Mouse (Mus musculus) natural killer cell, adult 2 months (primary cell): ENCODE data around the gene Rpp14.
"Not testable (repeated sequence)": the region's sequence is repeated elsewhere in the genome, so short reads cannot be mapped to it uniquely, and the experiment has no call there.

Experiments
- DNase-seq, 2 experiments: peaks; one replicate each; pipeline ENCODE4 v3.0.0; 2022; ENCODE audit warnings: low spot score in 2 of 2

The Rpp14 gene

GRCm38 (mm10) chr14:8114756-8115155, 34.6 kb downstream of the Rpp14 start:
- DNase-seq, result peak in 1 of 2 experiments; percentile 28

GRCm38 (mm10) chr14:8115772-8116171, 35.6 kb downstream of the Rpp14 start:
- peak in 1 of 2 experiments; percentile 38 for DNase-seq

- no peak for DNase-seq
Observed at GRCm38 (mm10) chr14:8117371-8117770, 37.2 kb downstream of the Rpp14 start.

- DNase-seq, result no peak
Observed at GRCm38 (mm10) chr14:8119454-8119853, 39.3 kb downstream of the Rpp14 start.

- no peak for DNase-seq
Observed at GRCm38 (mm10) chr14:8119904-8120303, 39.7 kb downstream of the Rpp14 start.

GRCm38 (mm10) chr14:8123141-8123540, 43.0 kb downstream of the Rpp14 start:
- DNase-seq, result no peak

GRCm38 (mm10) chr14:8123611-8124010, 43.4 kb downstream of the Rpp14 start:
- DNase-seq, result not testable (repeated sequence)

- no peak for DNase-seq
Observed at GRCm38 (mm10) chr14:8124046-8124881, 44.1 kb downstream of the Rpp14 start.

- DNase-seq, result peak; percentile 32 to 56
Observed at GRCm38 (mm10) chr14:8127971-8128370, 47.8 kb downstream of the Rpp14 start.

- DNase-seq, result peak in 1 of 2 experiments; percentile 14
Observed at GRCm38 (mm10) chr14:8132789-8133188, 52.6 kb downstream of the Rpp14 start.

- no peak for DNase-seq
Observed at GRCm38 (mm10) chr14:8134234-8134633, 54.1 kb downstream of the Rpp14 start.

GRCm38 (mm10) chr14:8135130-8135529, 55.0 kb downstream of the Rpp14 start:
- no peak for DNase-seq

GRCm38 (mm10) chr14:8139724-8140710, 59.9 kb downstream of the Rpp14 start:
- DNase-seq, result no peak

- DNase-seq, result no peak
Observed at GRCm38 (mm10) chr14:8141131-8141530, 61.0 kb downstream of the Rpp14 start.
